ENCODE assay signal across 9 mouse cellular contexts in genomic region chr17:12791079-12791406, GRCm38 (mm10). TPM values are rescaled to one million over a fixed set of nuclear protein-coding genes. Genes with fewer than 3 reads are reported as not detected.
DNase-seq lines count a peak whose midpoint lies in the region; ATAC-seq and TF ChIP-seq lines count a peak whose summit lies in the region.
"Had no signal": no experiment of that assay in that cellular context is flagged by ENCODE, and none has a peak within 500 bp of the region (broad histone marks: within the 10 kb centered on the region; RNA-seq: fewer than 3 reads in every experiment).

No protein-coding gene starts in this region.

- no peak overlapping the region for H3K9ac ChIP-seq in kidney, embryonic 14.5 days (ENCODE audit: low read depth, low read length)
- no peak overlapping the region; the same call in 1 of the 2 replicates for H3K9ac ChIP-seq in embryonic facial prominence, embryonic 15.5 days
- no peak overlapping the region for H3K9ac ChIP-seq in limb, embryonic 11.5 days (ENCODE audit: low read length)
- H3K9ac ChIP-seq in neural tube, embryonic 14.5 days (replicated peaks; ENCODE audit: low read depth, low read length): no peak overlapping the region

- 28% methylated on average over 5 of the region's 5 CpGs for WGBS in kidney, embryonic 14.5 days
- WGBS in embryonic facial prominence, embryonic 15.5 days: 13% methylated on average over 5 of the region's 5 CpGs
- WGBS in limb, embryonic 11.5 days: 10% methylated on average over 5 of the region's 5 CpGs
- WGBS in neural tube, embryonic 14.5 days: 28% methylated on average over 5 of the region's 5 CpGs
- 90% methylated on average over 5 of the region's 5 CpGs for WGBS in thymus, adult 2 months

- peaks cover 27% of the 10 kb centered on the region for H3K4me1 ChIP-seq in kidney, embryonic 14.5 days (ENCODE audit: control insufficient read depth, insufficient read depth, low read length)
- H3K4me1 ChIP-seq in embryonic facial prominence, embryonic 15.5 days: peaks cover 57% of the 10 kb centered on the region
- peaks cover 30% of the 10 kb centered on the region for H3K4me1 ChIP-seq in limb, embryonic 11.5 days (ENCODE audit: control insufficient read depth, insufficient read depth, low read length)
- peaks cover 6% of the 10 kb centered on the region; the same call in 1 of the 2 replicates for H3K4me1 ChIP-seq in neural tube, embryonic 14.5 days (ENCODE audit: control insufficient read depth, insufficient read depth, low read length)
- H3K4me1 ChIP-seq in thymus, adult 2 months (replicated peaks; ENCODE audit: control insufficient read depth, insufficient read depth, low read length): peaks cover 29% of the 10 kb centered on the region

- ATAC-seq in kidney, embryonic 14.5 days (ENCODE audit: low FRiP score, low TSS enrichment): peak; percentile 10; the same call in 1 of the 2 replicates
- ATAC-seq in embryonic facial prominence, embryonic 15.5 days (ENCODE audit: insufficient number of reproducible peaks, low FRiP score, low TSS enrichment, low read depth): 0 out of 2 replicates have a peak, but pooled peaks have one; percentile 7
- ATAC-seq in limb, embryonic 11.5 days (ENCODE audit: insufficient number of reproducible peaks, low FRiP score, low TSS enrichment, low read depth): no peak
- peak; percentile 35; the same call in 1 of the 2 replicates for ATAC-seq in neural tube, embryonic 14.5 days (ENCODE audit: low read depth)

- no peak for DNase-seq in kidney, adult 11 months
- DNase-seq in limb, embryonic 11.5 days (ENCODE audit: low spot score): no peak
- DNase-seq in frontal cortex, adult 2 months (ENCODE audit: extremely low spot score in 1 of 2, low spot score in 1 of 2): no peak
- no peak for DNase-seq in thymus, adult 2 months
- DNase-seq in spleen, adult 12 weeks (ENCODE audit: low spot score): no peak
- DNase-seq: adrenal gland, postnatal 25 days had no signal

- no peaks in the 10 kb centered on the region for H3K27me3 ChIP-seq in kidney, embryonic 14.5 days (ENCODE audit: control insufficient read depth, insufficient read depth, low read length)
- H3K27me3 ChIP-seq in embryonic facial prominence, embryonic 15.5 days: no peaks in the 10 kb centered on the region
- H3K27me3 ChIP-seq in limb, embryonic 11.5 days (ENCODE audit: control insufficient read depth, insufficient read depth, low read length): no peaks in the 10 kb centered on the region
- H3K27me3 ChIP-seq in neural tube, embryonic 14.5 days (ENCODE audit: control insufficient read depth, insufficient read depth, low read length): no peaks in the 10 kb centered on the region
- H3K27me3 ChIP-seq in thymus, adult 2 months (ENCODE audit: control insufficient read depth, insufficient read depth, low read length): no peaks in the 10 kb centered on the region

- H3K36me3 ChIP-seq in kidney, embryonic 14.5 days (ENCODE audit: control insufficient read depth, insufficient read depth, low read length): peaks cover 5% of the 10 kb centered on the region
- peaks cover 7% of the 10 kb centered on the region for H3K36me3 ChIP-seq in embryonic facial prominence, embryonic 15.5 days
- H3K36me3 ChIP-seq in limb, embryonic 11.5 days (ENCODE audit: control insufficient read depth, insufficient read depth, low read length): peaks cover 3% of the 10 kb centered on the region; the same call in 1 of the 2 replicates
- no peaks in the 10 kb centered on the region for H3K36me3 ChIP-seq in neural tube, embryonic 14.5 days (ENCODE audit: control insufficient read depth, insufficient read depth, low read length)
- H3K36me3 ChIP-seq in thymus, adult 2 months (ENCODE audit: control insufficient read depth, insufficient read depth, low read length): no peaks in the 10 kb centered on the region

- H3K4me2 ChIP-seq in kidney, embryonic 14.5 days (replicated peaks; ENCODE audit: low read depth, low read length): no peak overlapping the region; the same call in 1 of the 2 replicates
- no peak overlapping the region for H3K4me2 ChIP-seq in embryonic facial prominence, embryonic 15.5 days (replicated peaks)
- no peak overlapping the region for H3K4me2 ChIP-seq in limb, embryonic 11.5 days (ENCODE audit: low read depth, severe bottlenecking)
- H3K4me2 ChIP-seq in neural tube, embryonic 14.5 days (ENCODE audit: low read depth, low read length): no peak overlapping the region

- H3K4me3 ChIP-seq in kidney, embryonic 14.5 days (ENCODE audit: low read length): no peak overlapping the region
- no peak overlapping the region for H3K4me3 ChIP-seq in embryonic facial prominence, embryonic 15.5 days (replicated peaks)
- H3K4me3 ChIP-seq in limb, embryonic 11.5 days (ENCODE audit: low read depth, low read length): no peak overlapping the region
- no peak overlapping the region for H3K4me3 ChIP-seq in neural tube, embryonic 14.5 days (ENCODE audit: low read depth, low read length)
- no peak overlapping the region for H3K4me3 ChIP-seq in thymus, adult 2 months (ENCODE audit: control insufficient read depth, insufficient read depth, low read length)

- H3K9me3 ChIP-seq in kidney, embryonic 14.5 days (ENCODE audit: control insufficient read depth, low read length): peaks cover 12% of the 10 kb centered on the region; the same call in 1 of the 2 replicates
- H3K9me3 ChIP-seq in embryonic facial prominence, embryonic 15.5 days (replicated peaks): no peaks in the 10 kb centered on the region
- H3K9me3 ChIP-seq in limb, embryonic 11.5 days (ENCODE audit: control insufficient read depth, low read length): no peaks in the 10 kb centered on the region
- no peaks in the 10 kb centered on the region for H3K9me3 ChIP-seq in neural tube, embryonic 14.5 days (ENCODE audit: control insufficient read depth, low read length)

- TF ChIP-seq POLR2A in thymus, adult 2 months (IDR thresholded peaks at IDR 0.05; ENCODE audit: control insufficient read depth, extremely low read depth, insufficient read depth, low read length, poor library complexity): no peak

- peak overlapping the region; percentile 79 for H3K27ac ChIP-seq in kidney, embryonic 14.5 days (ENCODE audit: low read depth, low read length)
- peak overlapping the region; percentile 90 for H3K27ac ChIP-seq in embryonic facial prominence, embryonic 15.5 days (replicated peaks)
- H3K27ac ChIP-seq in limb, embryonic 11.5 days (replicated peaks; ENCODE audit: low read depth, low read length): peak overlapping the region; percentile 69
- H3K27ac ChIP-seq in neural tube, embryonic 14.5 days (ENCODE audit: low read depth, low read length): peak overlapping the region; percentile 53; the same call in 1 of the 2 replicates
- H3K27ac ChIP-seq in thymus, adult 2 months (ENCODE audit: control insufficient read depth, insufficient read depth, low read length): no peak overlapping the region

- no peak for TF ChIP-seq CTCF in thymus, adult 2 months (IDR thresholded peaks at IDR 0.05; ENCODE audit: borderline replicate concordance, control insufficient read depth, extremely low read depth, insufficient read depth, low read length, poor library complexity)

RNA-seq across cellular contexts. Expression of gene Igf2r, which starts 21.6 kb away (rescaled TPM):
- 20.7 and 37.8 TPM in 2 replicates for polyA plus RNA-seq in kidney, embryonic 14.5 days (2014; fragmentation: Nextera tagmentation; extraction: Ambion mirVana)
- 39.8 and 44.2 TPM in 2 replicates for polyA plus RNA-seq in embryonic facial prominence, embryonic 15.5 days (2015; fragmentation: Nextera tagmentation; extraction: Ambion mirVana)
- 28.0 and 31.5 TPM in 2 replicates for polyA plus RNA-seq in limb, embryonic 11.5 days (2014; fragmentation: Nextera tagmentation; extraction: Ambion mirVana)
- 9.6 and 14.8 TPM in 2 replicates for polyA plus RNA-seq in neural tube, embryonic 14.5 days (2014; fragmentation: Nextera tagmentation; extraction: Ambion mirVana)
- 12.7 and 14.8 TPM in 2 replicates for polyA plus RNA-seq in frontal cortex, adult 2 months (2012; rRNA removed)
- 27.7 and 31.8 TPM in 2 replicates for polyA plus RNA-seq in thymus, adult 2 months (2012; rRNA removed)
